Mouse (Mus musculus) gastrocnemius, adult 2 months (tissue): ENCODE results near the gene Cdc42. TPM values are rescaled to one million over a fixed set of nuclear protein-coding genes. Genes with fewer than 3 reads are reported as not detected.

Experiments
- DNase-seq: peaks from one replicate; pipeline ENCODE4 v3.0.0; 2022
- H3K27ac ChIP-seq: fragments of 200-600 bp; 2 replicates; pipeline ENCODE4 v1.8.1; 2022; ENCODE audit warnings: mild to moderate bottlenecking
- H3K4me3 ChIP-seq: fragments of 200-600 bp; 2 replicates; pipeline ENCODE4 v1.8.1; 2022; ENCODE audit warnings: mild to moderate bottlenecking, moderate library complexity
- CTCF ChIP-seq: fragments of 200-600 bp; IDR thresholded peaks from 2 replicates; pipeline ENCODE4 v1.8.1; 2022; ENCODE audit warnings: antibody characterized with exemption, mild to moderate bottlenecking, moderate library complexity
- intact Hi-C: fragments of 180-260 bp; cut with DNase I; formaldehyde crosslinking; loops from one replicate; pipeline ENCODE4 v1.15.1; 2025
- total RNA-seq, 2 experiments: library from RNA; stranded (reverse); gene quantifications; 2 replicates each; pipeline ENCODE4 v1.2.3; 2021

Cdc42 gene
- total RNA-seq, 2 experiments from 2014 or later = 169 to 187 TPM

GRCm38 (mm10) chr4:137271856-137272255, 85.7 kb downstream of the Cdc42 start:
- no peak for DNase-seq
- intact Hi-C loops = no loop called here

More at GRCm38 (mm10) chr4:137271856-137272255, 85.7 kb downstream of the Cdc42 start:
- H3K27ac ChIP-seq = no peak overlapping the region
- no peak overlapping the region for H3K4me3 ChIP-seq
- no peak for TF ChIP-seq CTCF

Other genes with a start within 250 kb of the Cdc42 start
- 10 to 100 TPM in 1 of 2 experiments, 1 to 10 TPM in 1; 9.2 to 13.0 TPM for gene Wnt4, start 80.2 kb downstream of the Cdc42 start, total RNA-seq
- gene Cela3a, start 52.1 kb upstream of the Cdc42 start, total RNA-seq = not detected
- not detected for gene Cela3b, start 72.8 kb upstream of the Cdc42 start, total RNA-seq
- not detected for gene 1700013G24Rik, start 95.6 kb upstream of the Cdc42 start, total RNA-seq
- 10 to 100 TPM; 55.2 to 77.5 TPM for gene Hspg2, start 111.0 kb upstream of the Cdc42 start, total RNA-seq
- not detected for gene Ldlrad2, start 216.8 kb upstream of the Cdc42 start, total RNA-seq
- gene Usp48, start 236.0 kb upstream of the Cdc42 start, total RNA-seq = 10 to 100 TPM; 28.1 to 36.1 TPM